Comparison of ENCODE assay signal across 12 mouse cellular contexts in genomic region chr17:5057286-5057685, GRCm38 (mm10).
DNase-seq lines count a peak whose midpoint lies in the region; ATAC-seq and TF ChIP-seq lines count a peak whose summit lies in the region.
"Had no signal": no experiment of that assay in that cellular context is flagged by ENCODE, and none has a peak within 500 bp of the region (broad histone marks: within the 10 kb centered on the region; RNA-seq: fewer than 3 reads in every experiment).

No protein-coding gene starts in this region.

- whole genome bisulfite sequencing in heart, embryonic 16.5 days, result 7% methylated on average over 4 of the region's 4 CpGs
- WGBS in midbrain, embryonic 12.5 days, result 25% methylated on average over 4 of the region's 4 CpGs
- 19% methylated on average over 4 of the region's 4 CpGs for WGBS in midbrain, postnatal 0 days
- WGBS in intestine, embryonic 16.5 days, result 12% methylated on average over 4 of the region's 4 CpGs
- WGBS in stomach, postnatal 0 days, result 9% methylated on average over 4 of the region's 4 CpGs

- peak overlapping the region; percentile 50 for H3K9ac ChIP-seq in heart, embryonic 16.5 days (ENCODE audit: low read length)
- H3K9ac ChIP-seq in midbrain, embryonic 12.5 days (replicated peaks), result peak overlapping the region; percentile 39; the same call in 1 of the 2 replicates
- no peak overlapping the region for H3K9ac ChIP-seq in midbrain, postnatal 0 days (replicated peaks; ENCODE audit: low read length, poor library complexity, severe bottlenecking)
- H3K9ac ChIP-seq in intestine, embryonic 16.5 days (ENCODE audit: low read depth, low read length), result peak overlapping the region; percentile 20; the same call in 1 of the 2 replicates
- H3K9ac ChIP-seq in stomach, postnatal 0 days (ENCODE audit: low read length), result no peak overlapping the region

- H3K27me3 ChIP-seq in heart, embryonic 16.5 days (ENCODE audit: control insufficient read depth, insufficient read depth, low read length), result no peaks in the 10 kb centered on the region
- H3K27me3 ChIP-seq in midbrain, embryonic 12.5 days, result peaks cover 52% of the 10 kb centered on the region
- H3K27me3 ChIP-seq in midbrain, postnatal 0 days (ENCODE audit: insufficient read depth, low read length), result no peaks in the 10 kb centered on the region
- no peaks in the 10 kb centered on the region for H3K27me3 ChIP-seq in intestine, embryonic 16.5 days (replicated peaks; ENCODE audit: control insufficient read depth, insufficient read depth, low read length)
- H3K27me3 ChIP-seq in stomach, postnatal 0 days (ENCODE audit: control insufficient read depth, insufficient read depth, low read length), result no peaks in the 10 kb centered on the region

- H3K4me1 ChIP-seq in heart, embryonic 16.5 days (ENCODE audit: control insufficient read depth, insufficient read depth, low read length), result peaks cover 61% of the 10 kb centered on the region
- H3K4me1 ChIP-seq in midbrain, embryonic 12.5 days, result peaks cover 63% of the 10 kb centered on the region
- peaks cover 23% of the 10 kb centered on the region for H3K4me1 ChIP-seq in midbrain, postnatal 0 days (ENCODE audit: insufficient read depth, low read length)
- peaks cover 64% of the 10 kb centered on the region for H3K4me1 ChIP-seq in intestine, embryonic 16.5 days (ENCODE audit: control insufficient read depth, insufficient read depth, low read length)
- H3K4me1 ChIP-seq in stomach, postnatal 0 days (replicated peaks; ENCODE audit: control insufficient read depth, insufficient read depth), result peaks cover 24% of the 10 kb centered on the region

- no peak for TF ChIP-seq CTCF in midbrain, postnatal 0 days (IDR thresholded peaks at IDR 0.05)
- TF ChIP-seq CTCF in stomach, postnatal 0 days (IDR thresholded peaks at IDR 0.05; ENCODE audit: low read depth), result no peak

- H3K27ac ChIP-seq in heart, embryonic 16.5 days (ENCODE audit: low read length), result peak overlapping the region; percentile 52
- peak overlapping the region; percentile 65; the same call in 1 of the 2 replicates for H3K27ac ChIP-seq in midbrain, embryonic 12.5 days (replicated peaks)
- H3K27ac ChIP-seq in midbrain, postnatal 0 days (ENCODE audit: low read depth, low read length), result no peak overlapping the region; the same call in 1 of the 2 replicates
- peak overlapping the region; percentile 75 for H3K27ac ChIP-seq in intestine, embryonic 16.5 days (ENCODE audit: low read length)
- H3K27ac ChIP-seq in stomach, postnatal 0 days (replicated peaks), result peak overlapping the region; percentile 61; the same call in 1 of the 2 replicates

- ATAC-seq in heart, embryonic 16.5 days (replicated peaks; ENCODE audit: extremely low read depth, insufficient read depth, low FRiP score), result no peak
- ATAC-seq in midbrain, embryonic 12.5 days (ENCODE audit: low FRiP score, low read depth), result no peak
- no peak for ATAC-seq in midbrain, postnatal 0 days (ENCODE audit: low FRiP score)
- peak; percentile 3; the same call in 1 of the 2 replicates for ATAC-seq in intestine, embryonic 16.5 days
- ATAC-seq in stomach, postnatal 0 days (ENCODE audit: low FRiP score, low TSS enrichment), result no peak

- DNase-seq in heart, adult 8-10 months (ENCODE audit: low spot score), result no peak
- no peak for DNase-seq in midbrain, postnatal 0 days (ENCODE audit: low spot score)
- no peak for DNase-seq in stomach, postnatal 0 days (ENCODE audit: low spot score)
- DNase-seq in urinary bladder, postnatal 36 days (ENCODE audit: low spot score in 2 of 2), result no peak
- no peak for DNase-seq in cerebellum, postnatal 14 days
- DNase-seq: cerebellum, adult 18-20 months; lung, adult 18-20 months; retina, postnatal 1 day; thymus, adult 18-20 months had no signal

- H3K4me3 ChIP-seq in heart, embryonic 16.5 days (ENCODE audit: low read length), result no peak overlapping the region
- H3K4me3 ChIP-seq in midbrain, embryonic 12.5 days, result no peak overlapping the region
- H3K4me3 ChIP-seq in midbrain, postnatal 0 days (ENCODE audit: low read depth, low read length), result no peak overlapping the region
- no peak overlapping the region for H3K4me3 ChIP-seq in intestine, embryonic 16.5 days (ENCODE audit: low read length)
- H3K4me3 ChIP-seq in stomach, postnatal 0 days (ENCODE audit: low read depth, low read length), result no peak overlapping the region

- no peak for TF ChIP-seq EP300 in stomach, postnatal 0 days (optimal IDR thresholded peaks at IDR 0.05)

- H3K4me2 ChIP-seq in heart, embryonic 16.5 days (ENCODE audit: low read depth, low read length), result peak overlapping the region; percentile 56
- peak overlapping the region; percentile 6; the same call in 1 of the 2 replicates for H3K4me2 ChIP-seq in midbrain, embryonic 12.5 days (replicated peaks)
- H3K4me2 ChIP-seq in midbrain, postnatal 0 days (ENCODE audit: low read depth, low read length, poor library complexity, severe bottlenecking), result no peak overlapping the region
- no peak overlapping the region for H3K4me2 ChIP-seq in intestine, embryonic 16.5 days (ENCODE audit: low read depth, low read length)
- 0 out of 2 replicates have a peak overlapping the region, but pooled peaks have one; percentile 14 for H3K4me2 ChIP-seq in stomach, postnatal 0 days (replicated peaks; ENCODE audit: low read depth)

- H3K9me3 ChIP-seq in heart, embryonic 16.5 days (replicated peaks; ENCODE audit: control insufficient read depth, low read length), result no peaks in the 10 kb centered on the region
- H3K9me3 ChIP-seq in midbrain, embryonic 12.5 days, result no peaks in the 10 kb centered on the region
- H3K9me3 ChIP-seq in midbrain, postnatal 0 days (ENCODE audit: low read length), result no peaks in the 10 kb centered on the region
- H3K9me3 ChIP-seq in intestine, embryonic 16.5 days (ENCODE audit: control insufficient read depth, low read length), result no peaks in the 10 kb centered on the region
- H3K9me3 ChIP-seq in stomach, postnatal 0 days (ENCODE audit: control insufficient read depth, low read length), result no peaks in the 10 kb centered on the region

- H3K36me3 ChIP-seq in heart, embryonic 16.5 days (ENCODE audit: control insufficient read depth, insufficient read depth), result no peaks in the 10 kb centered on the region
- H3K36me3 ChIP-seq in midbrain, embryonic 12.5 days, result no peaks in the 10 kb centered on the region
- no peaks in the 10 kb centered on the region for H3K36me3 ChIP-seq in midbrain, postnatal 0 days (ENCODE audit: insufficient read depth, low read length)
- no peaks in the 10 kb centered on the region for H3K36me3 ChIP-seq in intestine, embryonic 16.5 days (ENCODE audit: control insufficient read depth, insufficient read depth, low read length)
- no peaks in the 10 kb centered on the region for H3K36me3 ChIP-seq in stomach, postnatal 0 days (ENCODE audit: control insufficient read depth, insufficient read depth, low read length)

Comparison
In these comparisons a context has a peak if more than half of its experiments do, and no peak if none do; other contexts are left out.
1. H3K4me2 ChIP-seq: peak in heart, embryonic 16.5 days (single experiment), midbrain, embryonic 12.5 days (single experiment) and stomach, postnatal 0 days (single experiment); none in midbrain, postnatal 0 days (single experiment) and intestine, embryonic 16.5 days (single experiment).
2. H3K9ac ChIP-seq: peak in heart, embryonic 16.5 days (single experiment), midbrain, embryonic 12.5 days (single experiment) and intestine, embryonic 16.5 days (single experiment); none in midbrain, postnatal 0 days (single experiment) and stomach, postnatal 0 days (single experiment).